Mouse (Mus musculus): Measurements from ENCODE around the gene Olfr139.

The Olfr139 gene

DNA sequence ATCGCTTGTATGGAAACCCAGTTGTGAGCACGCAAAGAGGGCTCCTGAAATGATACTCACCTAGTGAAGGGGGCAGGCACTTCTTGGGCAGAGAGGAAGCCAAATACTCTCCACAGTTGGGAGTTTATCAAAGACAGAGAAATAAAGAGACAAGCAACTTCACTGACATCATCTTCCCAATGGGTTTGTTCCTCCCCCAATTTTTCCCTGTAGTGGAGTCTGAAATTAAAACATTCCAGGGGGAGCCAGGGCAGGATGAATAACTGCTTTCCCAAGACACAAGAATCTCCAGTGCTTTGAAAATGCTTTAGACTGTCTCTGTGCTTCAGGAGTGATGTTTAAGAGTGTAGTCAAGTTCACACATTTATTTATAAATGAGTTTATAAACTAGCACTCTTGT, at the start of gene Olfr139, which contains the start of gene Olfr399:
TSS of gene Olfr139 (minus strand) at position 101 of the 400 bp plus-strand sequence.
TSS of gene Olfr399 (minus strand) at position 165 of the 400 bp plus-strand sequence.
- no peak for DNase-seq (ENCODE audit: low read depth, low spot score)

DNA sequence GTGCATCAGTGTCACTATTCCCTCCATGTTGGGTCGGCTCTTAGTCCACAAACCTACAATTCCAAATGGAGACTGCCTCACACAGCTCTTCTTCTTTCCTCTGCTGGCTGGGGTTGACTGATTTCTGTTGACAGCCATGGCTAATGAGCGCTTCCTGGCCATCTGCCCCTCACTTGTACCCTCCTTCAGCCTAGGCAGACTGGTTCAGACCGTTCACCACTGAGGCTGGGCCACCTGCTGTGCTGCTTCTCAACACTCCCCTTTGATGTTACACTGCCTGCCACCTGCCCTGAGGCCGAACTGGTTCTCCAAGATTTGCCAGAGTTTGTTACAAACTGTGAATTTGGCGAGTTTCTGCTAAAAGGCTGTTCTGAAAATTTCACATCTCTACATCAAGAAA, 48.7 kb upstream of the Olfr139 start:
- no peak for DNase-seq (ENCODE audit: low read depth, low spot score)

DNA sequence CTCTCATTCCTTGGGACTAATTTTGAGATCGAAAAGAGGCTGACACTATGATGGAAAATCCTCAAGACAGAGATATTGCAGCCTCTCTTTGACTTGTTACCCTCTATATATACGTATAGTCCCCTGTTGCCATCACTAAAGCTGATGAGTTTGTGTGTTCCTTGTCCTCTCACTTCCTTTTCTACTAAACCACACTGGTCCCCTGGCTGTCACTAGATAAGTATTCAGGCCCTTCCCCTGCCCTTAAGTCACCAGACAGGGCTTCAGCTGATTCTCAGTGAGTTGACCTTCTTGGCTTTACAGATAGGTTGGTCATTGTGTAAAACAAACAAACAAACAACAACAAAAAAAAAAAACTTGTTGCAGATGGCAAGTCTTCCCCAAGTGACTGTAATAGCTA, 45.2 kb upstream of the Olfr139 start:
- no peak for DNase-seq (ENCODE audit: low read depth, low spot score)

DNA sequence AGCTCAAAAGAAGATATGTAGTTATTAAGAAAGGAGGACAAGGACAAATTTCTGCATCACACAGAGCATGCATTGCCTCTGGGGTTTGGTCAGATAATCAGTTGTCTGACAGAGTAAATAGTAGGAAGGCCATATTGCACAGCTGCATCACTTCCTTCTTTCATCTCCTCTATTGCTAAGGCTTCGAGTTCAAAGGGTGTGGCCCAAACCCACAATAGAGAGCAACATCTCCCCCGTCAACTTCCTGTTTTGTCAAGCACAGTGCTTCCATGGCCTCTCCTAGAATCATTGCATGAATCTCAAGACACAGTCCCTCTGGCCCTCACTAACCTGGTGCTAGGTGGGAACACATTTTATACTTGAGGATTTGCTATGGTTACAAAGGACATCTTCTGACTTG, 44.4 kb upstream of the Olfr139 start:
- no peak for DNase-seq (ENCODE audit: low read depth, low spot score)

DNA sequence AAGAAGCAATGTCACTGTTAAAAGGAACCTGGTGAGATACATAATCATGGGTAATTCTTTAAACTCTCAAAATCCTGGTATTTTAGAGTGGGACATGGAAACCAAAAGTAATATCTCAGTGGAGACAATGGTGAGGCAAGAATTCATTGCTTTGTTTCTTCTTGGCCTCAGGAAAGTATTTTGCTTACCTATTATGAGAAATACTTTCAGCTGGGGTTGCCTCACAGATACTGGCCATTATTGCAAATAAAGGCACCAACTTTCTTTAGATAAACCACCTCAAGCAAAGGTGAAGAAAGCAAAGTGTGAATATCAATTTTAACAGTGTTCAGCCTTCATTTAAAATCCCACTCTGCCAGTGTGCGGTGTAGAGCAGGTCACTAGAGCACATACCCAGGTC, 13.3 kb upstream of the Olfr139 start, which contains the start of gene Zfp616:
TSS of gene Zfp616 (plus strand) at position 301 of the 400 bp plus-strand sequence.
- no peak for DNase-seq (ENCODE audit: low read depth, low spot score)

DNA sequence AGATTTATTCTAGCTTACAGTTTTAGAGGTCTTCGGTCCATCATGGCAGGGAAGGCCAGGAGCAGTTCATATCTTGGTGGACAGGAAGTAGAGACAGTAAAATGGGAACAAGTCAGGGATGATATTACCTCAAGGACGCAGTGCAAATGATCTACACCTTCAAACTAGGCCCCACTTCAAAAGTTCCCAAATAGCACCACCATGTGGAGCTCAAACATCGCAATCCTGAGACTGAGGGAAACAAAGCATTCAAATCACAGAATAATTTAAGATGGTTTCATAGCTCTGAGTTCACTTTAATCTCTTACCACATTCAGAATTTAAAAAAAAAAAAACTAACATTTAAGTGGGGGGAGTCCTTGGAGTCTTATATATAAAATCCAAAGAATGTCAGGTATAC, 5.0 kb downstream of the Olfr139 start:
- DNase-seq (ENCODE audit: low read depth, low spot score): no peak
